Mouse (Mus musculus) hindbrain, embryonic 10.5 days (tissue): ENCODE measurements around the gene Tk1. TPM values are rescaled to one million over a fixed set of nuclear protein-coding genes. Genes with fewer than 3 reads are reported as not detected.
"Not testable (repeated sequence)": the region's sequence is repeated elsewhere in the genome, so short reads cannot be mapped to it uniquely, and the experiment has no call there.

ENCODE experiments used
- DNase-seq: peaks from one replicate; pipeline ENCODE4 v3.0.0-alpha.2; 2017; ENCODE audit warnings: low spot score
- H3K27ac ChIP-seq: fragments of 300-500 bp; sonication (generic); 2 replicates; pipeline ENCODE4 v1.5.1; 2016; ENCODE audit warnings: mild to moderate bottlenecking, moderate library complexity
- H3K27me3 ChIP-seq: fragments of 300-500 bp; sonication (generic); 2 replicates; pipeline ENCODE4 v1.6.1; 2016; ENCODE audit warnings: mild to moderate bottlenecking; ENCODE audit not compliant: poor library complexity, insufficient read depth, severe bottlenecking
- H3K36me3 ChIP-seq: fragments of 300-500 bp; sonication (generic); 2 replicates; pipeline ENCODE4 v1.6.1; 2016; ENCODE audit warnings: mild to moderate bottlenecking, moderate library complexity
- H3K4me1 ChIP-seq: fragments of 300-500 bp; sonication (generic); replicated peaks from 2 replicates; pipeline ENCODE4 v1.6.1; 2016; ENCODE audit warnings: mild to moderate bottlenecking
- H3K4me3 ChIP-seq: fragments of 300-500 bp; sonication (generic); 2 replicates; pipeline ENCODE4 v1.5.1; 2016; ENCODE audit warnings: mild to moderate bottlenecking, moderate library complexity
- H3K9me3 ChIP-seq: fragments of 300-500 bp; sonication (generic); 2 replicates; pipeline ENCODE4 v1.6.1; 2016; ENCODE audit warnings: mild to moderate bottlenecking, moderate library complexity
- WGBS: fragments of 180-500 bp; shearing (Covaris S2); methylation state at CpG from one replicate; pipeline ENCODE4 v1.1.7; 2016; 5-methylcytosine and 5-hydroxymethylcytosine counted together
- polyA plus RNA-seq: library from polyadenylated mRNA; unstranded; fragments of >200 nt; fragmentation: Nextera tagmentation; extraction: Ambion mirVana; gene quantifications from 2 replicates; pipeline ENCODE4 v1.2.1, GENCODE M21; 2016

Tk1 gene
- polyA plus RNA-seq, 1 experiment from 2014 or later, result 106 TPM

GRCm38 (mm10) chr11:117840910-117841309 lies 15.0 kb upstream of the Tk1 start:
- DNase-seq, result no peak
- no peak overlapping the region for H3K4me3 ChIP-seq
- H3K27ac ChIP-seq, result no peak overlapping the region
- peaks cover 13% of the 10 kb centered on the region for H3K4me1 ChIP-seq
- WGBS, result 64% methylated on average over 1 of the region's 1 CpGs
- H3K27me3 ChIP-seq, result no peaks in the 10 kb centered on the region
- H3K36me3 ChIP-seq, result no peaks in the 10 kb centered on the region
- no peaks in the 10 kb centered on the region for H3K9me3 ChIP-seq

- Histone ChIP-seq H3K36me3 (no peaks in the 10 kb centered on the region), H3K27ac (no peak overlapping the region), H3K27me3 (no peaks in the 10 kb centered on the region), H3K4me1 (peaks cover 16% of the 10 kb centered on the region), H3K4me3 (no peak overlapping the region), H3K9me3 (no peaks in the 10 kb centered on the region)
- DNase-seq, result no peak
- WGBS, result 93% methylated on average over 1 of the region's 1 CpGs
These were observed 13.1 kb upstream of the Tk1 start for GRCm38 (mm10) chr11:117839021-117839420.

GRCm38 (mm10) chr11:117838572-117838971 lies 12.7 kb upstream of the Tk1 start:
- H3K4me3 ChIP-seq, result no peak overlapping the region
- H3K27me3 ChIP-seq, result no peaks in the 10 kb centered on the region
- no peaks in the 10 kb centered on the region for H3K9me3 ChIP-seq
- 78% methylated on average over 2 of the region's 2 CpGs for WGBS
- H3K4me1 ChIP-seq, result peaks cover 16% of the 10 kb centered on the region
- H3K27ac ChIP-seq, result no peak overlapping the region
- DNase-seq, result no peak
- H3K36me3 ChIP-seq, result no peaks in the 10 kb centered on the region

DNA sequence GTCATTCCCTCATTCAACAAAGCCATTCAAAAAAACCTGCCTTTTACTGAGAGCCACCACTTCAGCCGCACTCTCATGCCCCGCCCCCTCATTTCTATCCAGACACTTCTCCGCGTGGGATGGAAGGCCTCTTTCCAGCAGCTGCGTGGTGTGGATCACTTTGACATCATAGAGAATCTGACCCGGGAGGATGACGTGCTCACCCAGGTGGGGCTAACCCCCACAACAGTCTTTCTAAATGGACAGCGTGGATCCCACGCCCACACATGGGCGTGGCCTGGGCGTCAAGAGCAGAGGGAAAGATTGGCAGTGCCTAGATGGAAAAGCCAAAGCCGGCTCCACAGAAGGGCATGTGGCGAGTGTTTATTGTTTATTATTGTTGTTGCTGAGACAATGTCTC lies 10.4 kb upstream of the Tk1 start:
- Histone ChIP-seq H3K27me3 (no peaks in the 10 kb centered on the region), H3K4me3 (peak overlapping the region; percentile 23), H3K9me3 (no peaks in the 10 kb centered on the region), H3K36me3 (no peaks in the 10 kb centered on the region), H3K4me1 (peaks cover 27% of the 10 kb centered on the region), H3K27ac (no peak overlapping the region)
- 31% methylated on average over 13 of the region's 13 CpGs for WGBS
- DNase-seq, result no peak

DNA sequence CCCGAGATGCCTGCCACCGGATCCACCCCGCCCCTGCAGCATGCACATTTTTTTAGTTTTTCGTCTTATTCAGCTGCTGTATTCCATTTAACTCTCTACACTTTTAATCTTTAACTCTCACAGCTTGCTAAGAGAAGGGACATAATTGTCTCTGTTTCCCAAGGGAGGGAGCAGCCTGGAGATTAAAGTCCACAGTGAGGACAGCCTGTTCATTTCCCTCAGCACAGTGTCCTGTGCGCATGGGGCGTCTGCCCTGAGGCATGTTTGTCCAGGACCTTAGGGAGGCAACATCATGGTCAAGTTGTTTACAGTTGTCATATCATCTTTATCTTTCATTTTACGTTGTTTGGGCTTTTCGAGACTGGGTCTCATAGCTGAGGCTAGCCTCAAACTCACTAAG lies 8.2 kb upstream of the Tk1 start:
- Histone ChIP-seq H3K4me3 (no peak overlapping the region), H3K27me3 (no peaks in the 10 kb centered on the region), H3K4me1 (peaks cover 31% of the 10 kb centered on the region), H3K36me3 (no peaks in the 10 kb centered on the region), H3K27ac (no peak overlapping the region), H3K9me3 (no peaks in the 10 kb centered on the region)
- 90% methylated on average over 8 of the region's 8 CpGs for WGBS
- DNase-seq, result no peak

GRCm38 (mm10) chr11:117833509-117833908 lies 7.6 kb upstream of the Tk1 start:
- not testable (repeated sequence) for DNase-seq, H3K27ac ChIP-seq, H3K27me3 ChIP-seq, H3K36me3 ChIP-seq, H3K4me3 ChIP-seq, H3K9me3 ChIP-seq
- WGBS, result 81% methylated on average over 5 of the region's 6 CpGs
- H3K4me1 ChIP-seq, result peaks cover 34% of the 10 kb centered on the region

GRCm38 (mm10) chr11:117832086-117832969 lies 6.4 kb upstream of the Tk1 start:
- Histone ChIP-seq H3K4me1 (peaks cover 40% of the 10 kb centered on the region), H3K9me3 (no peaks in the 10 kb centered on the region), H3K27ac (peak overlapping the region; percentile 66), H3K36me3 (no peaks in the 10 kb centered on the region), H3K27me3 (no peaks in the 10 kb centered on the region), H3K4me3 (peak overlapping the region; percentile 56)
- 17% methylated on average over 28 of the region's 28 CpGs for WGBS
- peak; percentile 86 for DNase-seq

- H3K4me1 ChIP-seq, result peaks cover 49% of the 10 kb centered on the region
- no peak overlapping the region for H3K27ac ChIP-seq
- no peaks in the 10 kb centered on the region for H3K36me3 ChIP-seq
- no peaks in the 10 kb centered on the region for H3K9me3 ChIP-seq
- H3K27me3 ChIP-seq, result no peaks in the 10 kb centered on the region
- 85% methylated on average over 9 of the region's 9 CpGs for WGBS
- no peak for DNase-seq
- H3K4me3 ChIP-seq, result no peak overlapping the region
These were observed 4.5 kb upstream of the Tk1 start for GRCm38 (mm10) chr11:117830401-117830800.

- no peak overlapping the region for H3K4me3 ChIP-seq
- no peaks in the 10 kb centered on the region for H3K9me3 ChIP-seq
- no peaks in the 10 kb centered on the region for H3K27me3 ChIP-seq
- H3K36me3 ChIP-seq, result no peaks in the 10 kb centered on the region
- WGBS, result 82% methylated on average over 2 of the region's 2 CpGs
- no peak for DNase-seq
- H3K4me1 ChIP-seq, result peaks cover 56% of the 10 kb centered on the region
- H3K27ac ChIP-seq, result no peak overlapping the region
These were observed 3.9 kb upstream of the Tk1 start for GRCm38 (mm10) chr11:117829671-117830215.

- Histone ChIP-seq H3K36me3 (peaks cover 1% of the 10 kb centered on the region), H3K4me1 (peaks cover 61% of the 10 kb centered on the region), H3K27ac (peak overlapping the region; percentile 13), H3K4me3 (no peak overlapping the region), H3K27me3 (no peaks in the 10 kb centered on the region), H3K9me3 (no peaks in the 10 kb centered on the region)
- WGBS, result 63% methylated on average over 9 of the region's 9 CpGs
- no peak for DNase-seq
These were observed 3.2 kb upstream of the Tk1 start for GRCm38 (mm10) chr11:117828888-117829604.

GRCm38 (mm10) chr11:117828149-117828887 lies 2.4 kb upstream of the Tk1 start:
- 90% methylated on average over 18 of the region's 18 CpGs for whole genome bisulfite sequencing
- Histone ChIP-seq H3K4me3 (no peak overlapping the region), H3K27ac (0 out of 2 replicates have a peak overlapping the region, but pooled peaks have one; percentile 13), H3K4me1 (peaks cover 65% of the 10 kb centered on the region), H3K27me3 (no peaks in the 10 kb centered on the region), H3K36me3 (peaks cover 9% of the 10 kb centered on the region), H3K9me3 (no peaks in the 10 kb centered on the region)
- DNase-seq, result no peak

DNA sequence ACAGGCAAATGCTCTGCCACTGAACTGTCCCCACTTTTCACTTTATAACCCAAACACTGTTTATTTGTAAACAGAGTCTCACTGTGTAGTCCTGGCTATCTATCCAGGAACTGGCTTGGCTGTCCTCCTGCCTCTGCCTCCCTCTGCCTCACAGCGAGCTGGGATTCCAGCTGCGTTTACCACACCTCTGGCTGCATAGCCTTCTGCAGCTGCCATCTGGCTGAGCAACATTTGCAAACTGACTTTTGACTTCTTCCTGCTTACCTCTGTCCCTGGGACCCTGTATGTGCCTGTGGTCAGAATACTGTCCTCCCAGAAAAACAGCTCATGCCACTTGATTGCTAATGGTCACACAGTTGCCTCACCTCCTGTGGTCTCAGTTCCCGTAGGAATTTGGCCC lies 1.5 kb upstream of the Tk1 start:
- Histone ChIP-seq H3K27me3 (no peaks in the 10 kb centered on the region), H3K4me1 (peaks cover 66% of the 10 kb centered on the region), H3K36me3 (peaks cover 18% of the 10 kb centered on the region), H3K27ac (no peak overlapping the region), H3K9me3 (no peaks in the 10 kb centered on the region), H3K4me3 (no peak overlapping the region)
- 63% methylated on average over 3 of the region's 3 CpGs for WGBS
- DNase-seq, result no peak
